Mouse (Mus musculus) olfactory bulb, adult 2 months (tissue): Measurements from ENCODE around the gene Cntnap2. TPM values are rescaled to one million over a fixed set of nuclear protein-coding genes. Genes with fewer than 3 reads are reported as not detected.

ENCODE experiments used
- H3K27ac ChIP-seq: fragments of 200-500 bp; 2 replicates; pipeline ENCODE4 v1.5.1; 2012; ENCODE audit warnings: low read depth, low read length; ENCODE audit not compliant: insufficient read depth
- H3K4me1 ChIP-seq: fragments of 200-500 bp; 2 replicates; pipeline ENCODE4 v1.6.1; 2012; ENCODE audit warnings: low read length; ENCODE audit not compliant: control insufficient read depth, insufficient read depth
- H3K4me3 ChIP-seq: fragments of 200-500 bp; 2 replicates; pipeline ENCODE4 v1.5.1; 2012; ENCODE audit warnings: mild to moderate bottlenecking, low read depth, low read length, moderate library complexity; ENCODE audit not compliant: insufficient read depth
- CTCF ChIP-seq: fragments of 200-500 bp; IDR thresholded peaks from 2 replicates; pipeline ENCODE4 v1.5.1; 2012; ENCODE audit warnings: low read depth, mild to moderate bottlenecking, low read length, moderate library complexity; ENCODE audit not compliant: insufficient read depth
- POLR2A ChIP-seq: fragments of 200-500 bp; IDR thresholded peaks from 2 replicates; pipeline ENCODE4 v1.6.1; 2012; ENCODE audit warnings: mild to moderate bottlenecking, low read depth, low read length, moderate library complexity; ENCODE audit not compliant: insufficient read depth
- WGBS: fragments of 180-500 bp; shearing (Covaris S2); methylation state at CpG from one replicate; pipeline ENCODE4 v1.1.7; 2018; 5-methylcytosine and 5-hydroxymethylcytosine counted together
- polyA plus RNA-seq: library from polyadenylated mRNA; stranded (reverse); fragments of >200 nt; gene quantifications from 2 replicates; pipeline ENCODE4 v1.2.4, GENCODE M21; 2012; ENCODE audit warnings: low replicate concordance; ENCODE audit not compliant: missing spikeins, insufficient read depth, insufficient read length

The Cntnap2 gene
- polyA plus RNA-seq, 1 experiment, result not detected

GRCm38 (mm10) chr6:46031821-46032594, 972.9 kb downstream of the Cntnap2 start:
- H3K4me3 ChIP-seq, result no peak overlapping the region
- no peaks in the 10 kb centered on the region for H3K4me1 ChIP-seq
- WGBS, result 78% methylated on average over 2 of the region's 2 CpGs
- H3K27ac ChIP-seq, result no peak overlapping the region
- TF ChIP-seq POLR2A (no peak), CTCF (no peak)

GRCm38 (mm10) chr6:46033108-46033507, 974.0 kb downstream of the Cntnap2 start:
- H3K27ac ChIP-seq, result no peak overlapping the region
- no peak overlapping the region for H3K4me3 ChIP-seq
- 52% methylated on average over 2 of the region's 2 CpGs for WGBS
- no peaks in the 10 kb centered on the region for H3K4me1 ChIP-seq
- no peak for TF ChIP-seq CTCF
- TF ChIP-seq POLR2A, result no peak

- WGBS, result 84% methylated on average over 4 of the region's 4 CpGs
- no peak overlapping the region for H3K4me3 ChIP-seq
- no peak for TF ChIP-seq CTCF
- TF ChIP-seq POLR2A, result no peak
These were observed 981.5 kb downstream of the Cntnap2 start for GRCm38 (mm10) chr6:46040671-46041070.

GRCm38 (mm10) chr6:46080236-46080635, 1021.1 kb downstream of the Cntnap2 start:
- Histone ChIP-seq H3K4me3 (no peak overlapping the region), H3K27ac (no peak overlapping the region), H3K4me1 (no peaks in the 10 kb centered on the region)
- 56% methylated on average over 2 of the region's 2 CpGs for WGBS
- TF ChIP-seq CTCF (no peak), POLR2A (no peak)

More at GRCm38 (mm10) chr6:46040671-46041070, 981.5 kb downstream of the Cntnap2 start:
- Histone ChIP-seq H3K27ac (no peak overlapping the region), H3K4me1 (no peaks in the 10 kb centered on the region)

GRCm38 (mm10) chr6:46081432-46081831, 1022.3 kb downstream of the Cntnap2 start:
- H3K27ac ChIP-seq, result no peak overlapping the region

GRCm38 (mm10) chr6:46143189-46143841, 1084.2 kb downstream of the Cntnap2 start:
- TF ChIP-seq CTCF (no peak), POLR2A (no peak)
- Histone ChIP-seq H3K4me3 (no peak overlapping the region), H3K27ac (no peak overlapping the region), H3K4me1 (no peaks in the 10 kb centered on the region)
- WGBS, result 72% methylated on average over 1 of the region's 1 CpGs

More at GRCm38 (mm10) chr6:46081432-46081831, 1022.3 kb downstream of the Cntnap2 start:
- H3K4me1 ChIP-seq, result no peaks in the 10 kb centered on the region
- no peak overlapping the region for H3K4me3 ChIP-seq
- TF ChIP-seq CTCF, result no peak
- no peak for TF ChIP-seq POLR2A

GRCm38 (mm10) chr6:46166837-46167236, 1107.7 kb downstream of the Cntnap2 start:
- Histone ChIP-seq H3K4me3 (no peak overlapping the region), H3K27ac (no peak overlapping the region), H3K4me1 (no peaks in the 10 kb centered on the region)
- TF ChIP-seq POLR2A (no peak), CTCF (no peak)
- 91% methylated on average over 1 of the region's 1 CpGs for WGBS

- no peak overlapping the region for H3K27ac ChIP-seq
- TF ChIP-seq CTCF (no peak), POLR2A (no peak)
- WGBS, result 74% methylated on average over 2 of the region's 2 CpGs
- no peaks in the 10 kb centered on the region for H3K4me1 ChIP-seq
- no peak overlapping the region for H3K4me3 ChIP-seq
These were observed 1138.1 kb downstream of the Cntnap2 start for GRCm38 (mm10) chr6:46197298-46197697.

GRCm38 (mm10) chr6:46201828-46202227, 1142.7 kb downstream of the Cntnap2 start:
- H3K4me1 ChIP-seq, result no peaks in the 10 kb centered on the region
- no peak overlapping the region for H3K4me3 ChIP-seq
- 96% methylated on average over 4 of the region's 4 CpGs for WGBS
- TF ChIP-seq CTCF, result no peak
- no peak for TF ChIP-seq POLR2A
- H3K27ac ChIP-seq, result no peak overlapping the region

GRCm38 (mm10) chr6:46205531-46205930, 1146.4 kb downstream of the Cntnap2 start:
- Histone ChIP-seq H3K4me1 (no peaks in the 10 kb centered on the region), H3K4me3 (no peak overlapping the region), H3K27ac (no peak overlapping the region)
- 46% methylated on average over 2 of the region's 2 CpGs for WGBS
- TF ChIP-seq CTCF, result no peak
- TF ChIP-seq POLR2A, result no peak
